Mouse (Mus musculus) G1E (cell line): Measurements from ENCODE around the gene 2310033P09Rik.

Experiments
- CTCF ChIP-seq: IDR thresholded peaks from 2 replicates; pipeline ENCODE4 v1.5.1; 2012; ENCODE audit warnings: low read depth, low read length, inconsistent platforms, mixed read lengths
- GATA2 ChIP-seq: IDR thresholded peaks from 2 replicates; pipeline ENCODE4 v1.6.1; 2012; ENCODE audit warnings: low read depth, low read length, inconsistent platforms, borderline replicate concordance
- TAL1 ChIP-seq: conservative IDR thresholded peaks from 2 replicates; pipeline ENCODE4 v1.6.1; 2012; ENCODE audit warnings: low read depth, low read length, inconsistent platforms, mixed read lengths

DNA sequence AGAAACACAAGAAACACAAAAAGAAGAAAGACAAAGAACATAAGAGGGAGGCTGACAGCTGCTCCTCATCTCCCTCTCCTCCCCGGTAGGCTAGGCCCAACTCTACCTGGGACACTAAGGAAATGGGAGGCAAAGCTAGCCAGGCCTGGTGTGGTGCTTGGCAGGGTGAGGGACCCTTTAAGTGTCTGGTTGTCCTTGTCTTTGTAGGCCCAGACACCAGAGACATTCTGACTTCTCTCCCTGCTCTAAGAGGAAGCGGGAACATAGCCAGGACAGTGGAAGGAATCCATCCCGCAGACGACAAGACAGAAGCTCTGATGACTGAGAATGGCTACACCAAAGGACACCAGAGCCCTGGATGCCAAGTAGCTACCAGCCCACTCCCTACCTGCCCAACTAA, 1.9 kb downstream of the 2310033P09Rik start:
- no peak for TF ChIP-seq CTCF
- TF ChIP-seq GATA2: no peak
- TF ChIP-seq TAL1: no peak
